18 mouse cellular contexts compared by ENCODE assay signal in the genomic region with DNA sequence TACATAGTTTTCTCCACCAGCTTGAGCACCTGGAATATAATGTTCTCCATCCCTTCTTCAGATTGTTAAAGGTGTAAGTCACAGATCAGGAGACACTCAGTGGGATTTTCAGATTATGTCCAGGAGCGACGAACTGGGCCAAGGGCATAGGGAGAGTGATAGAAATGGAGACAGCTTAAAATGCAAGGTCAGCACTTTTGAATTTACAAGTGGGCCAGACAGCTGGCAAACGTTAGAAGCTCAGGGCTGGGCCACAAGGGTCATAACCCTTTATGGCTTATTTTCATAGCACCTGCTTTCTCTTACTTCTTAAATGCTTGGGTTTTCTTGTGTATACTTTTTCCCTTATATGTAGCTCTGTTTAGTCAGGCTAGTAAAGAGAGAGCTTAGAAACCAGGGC.
"Had no signal": no experiment of that assay in that cellular context is flagged by ENCODE, and none has a peak within 500 bp of the region (broad histone marks: within the 10 kb centered on the region; RNA-seq: fewer than 3 reads in every experiment).

No protein-coding gene starts in this region.

- DNase-seq: lung, embryonic 14.5 days; lung, postnatal 10 days; lung, postnatal 4 days; midbrain, embryonic 14.5 days; retina, postnatal 1 day; right cerebral cortex, adult 18-20 months; right cerebral cortex, postnatal 25 days; right cerebral cortex, postnatal 4 days; spleen, adult 18-20 months; thymus, adult 18-20 months; thymus, postnatal 14 days; thymus, postnatal 36 days had no signal

- H3K9me3 ChIP-seq: midbrain, embryonic 10.5 days; midbrain, embryonic 12.5 days; neural tube, embryonic 13.5 days; neural tube, embryonic 15.5 days had no signal

- H3K27ac ChIP-seq: midbrain, embryonic 10.5 days; midbrain, embryonic 12.5 days; neural tube, embryonic 13.5 days; neural tube, embryonic 15.5 days had no signal

- H3K4me1 ChIP-seq: midbrain, embryonic 10.5 days; midbrain, embryonic 12.5 days; neural tube, embryonic 13.5 days; neural tube, embryonic 15.5 days had no signal

- H3K4me3 ChIP-seq: midbrain, embryonic 10.5 days; midbrain, embryonic 12.5 days; myocyte; neural tube, embryonic 13.5 days; neural tube, embryonic 15.5 days had no signal

- H3K27me3 ChIP-seq: midbrain, embryonic 12.5 days; neural tube, embryonic 13.5 days; neural tube, embryonic 15.5 days had no signal

- H3K36me3 ChIP-seq: midbrain, embryonic 10.5 days; midbrain, embryonic 12.5 days; neural tube, embryonic 13.5 days; neural tube, embryonic 15.5 days had no signal

- ATAC-seq: midbrain, embryonic 16.5 days had no signal

- H3K4me2 ChIP-seq: lung, embryonic 14.5 days; midbrain, embryonic 12.5 days; neural tube, embryonic 13.5 days; neural tube, embryonic 15.5 days had no signal

- H3K9ac ChIP-seq: lung, embryonic 14.5 days; midbrain, embryonic 12.5 days; neural tube, embryonic 13.5 days; neural tube, embryonic 15.5 days had no signal
